Mouse (Mus musculus) MEL (cell line): ENCODE measurements at regions not wholly inside any gene's neighbourhood (a gene's known extent, or its start where the extent isn't known, plus 50 kb on each side); places are given as distances from the start of the nearest gene placed in this dataset.
A peak's percentile ranks its signal among the peaks of the same experiment; 100 is the strongest.

ENCODE experiments used
- DNase-seq: peaks from one replicate; pipeline ENCODE4 v3.0.0; 2011; ENCODE audit warnings: low read depth, low spot score
- H3K27ac ChIP-seq: 2 replicates; pipeline ENCODE4 v1.5.1; 2012; ENCODE audit warnings: low read depth, mild to moderate bottlenecking, control low read depth, low read length, moderate library complexity; ENCODE audit not compliant: control insufficient read depth
- H3K27me3 ChIP-seq, 2 experiments: fragments of 150-350 bp in 1 of 2; sonication (generic) in 1 of 2; 2 replicates each; pipeline ENCODE4 v1.6.1; 2012; ENCODE audit warnings: low read length in 2 of 2, mild to moderate bottlenecking in 2 of 2, improper control_type of control experiment in 1 of 2, moderate library complexity in 1 of 2; ENCODE audit not compliant: insufficient read depth in 2 of 2, control insufficient read depth in 1 of 2
- H3K36me3 ChIP-seq, 2 experiments: 2 replicates each; pipeline ENCODE4 v1.6.1; 2012 to 2014; ENCODE audit warnings: low read length in 2 of 2, improper control_type of control experiment in 1 of 2, inconsistent platforms in 1 of 2, mild to moderate bottlenecking in 1 of 2; ENCODE audit not compliant: insufficient read depth in 2 of 2, control insufficient read depth in 1 of 2
- H3K4me1 ChIP-seq, 2 experiments: fragments of 150-350 bp in 1 of 2; sonication (generic) in 1 of 2; 2 replicates each; pipeline ENCODE4 v1.6.1; 2012; ENCODE audit warnings: low read length in 2 of 2, improper control_type of control experiment in 1 of 2, mild to moderate bottlenecking in 1 of 2; ENCODE audit not compliant: insufficient read depth in 2 of 2, control insufficient read depth in 1 of 2
- H3K4me3 ChIP-seq, 2 experiments: fragments of 150-350 bp in 1 of 2; sonication (generic) in 1 of 2; 2 replicates each; pipeline ENCODE4 v1.5.1; 2012; ENCODE audit warnings: low read depth in 2 of 2, low read length in 2 of 2, mild to moderate bottlenecking in 2 of 2, moderate library complexity in 2 of 2, control low read depth in 1 of 2, improper control_type of control experiment in 1 of 2; ENCODE audit not compliant: control insufficient read depth in 1 of 2, insufficient read depth in 1 of 2
- H3K79me2 ChIP-seq: 2 replicates; pipeline ENCODE4 v1.6.1; 2012; ENCODE audit warnings: mild to moderate bottlenecking, low read length, moderate library complexity; ENCODE audit not compliant: control insufficient read depth, poor library complexity, insufficient read depth
- H3K9ac ChIP-seq: 2 replicates; pipeline ENCODE4 v1.6.1; 2012; ENCODE audit warnings: low read depth, mild to moderate bottlenecking, control low read depth, low read length, moderate library complexity; ENCODE audit not compliant: control insufficient read depth, poor library complexity, severe bottlenecking
- H3K9me3 ChIP-seq: fragments of 150-350 bp; sonication (generic); replicated peaks from 2 replicates; pipeline ENCODE4 v1.6.1; 2012; ENCODE audit warnings: mild to moderate bottlenecking, low read length, improper control_type of control experiment, moderate library complexity; ENCODE audit not compliant: insufficient read depth
- CTCF ChIP-seq, 3 experiments: IDR thresholded peaks in 2 of 3; conservative IDR thresholded peaks in 1 of 3; 2 replicates each; pipeline ENCODE4 v1.5.1; 2011 to 2012; ENCODE audit warnings: low read length in 3 of 3, low read depth in 2 of 3, mild to moderate bottlenecking in 2 of 3, improper control_type of control experiment in 1 of 3, inconsistent platforms in 1 of 3, mixed read lengths in 1 of 3, moderate library complexity in 1 of 3; ENCODE audit not compliant: control insufficient read depth in 1 of 3, insufficient read depth in 1 of 3, poor library complexity in 1 of 3, severe bottlenecking in 1 of 3
- E2F4 ChIP-seq: IDR thresholded peaks from 2 replicates; pipeline ENCODE4 v1.6.1; 2011; ENCODE audit warnings: low read depth, low read length, improper control_type of control experiment, borderline replicate concordance
- ELF1 ChIP-seq: IDR thresholded peaks from 2 replicates; pipeline ENCODE4 v1.6.1; 2014; ENCODE audit warnings: low read depth, mild to moderate bottlenecking, inconsistent platforms, low read length, improper control_type of control experiment, moderate library complexity
- ETS1 ChIP-seq: IDR thresholded peaks from 2 replicates; pipeline ENCODE4 v1.6.1; 2012; ENCODE audit warnings: low read depth, mild to moderate bottlenecking, inconsistent platforms, low read length, improper control_type of control experiment, moderate library complexity
- GABPA ChIP-seq: IDR thresholded peaks from 2 replicates; pipeline ENCODE4 v1.6.1; 2012; ENCODE audit warnings: low read depth, mild to moderate bottlenecking, inconsistent platforms, low read length, improper control_type of control experiment, moderate library complexity
- HCFC1 ChIP-seq: IDR thresholded peaks from 2 replicates; pipeline ENCODE4 v1.6.1; 2012; ENCODE audit warnings: low read depth, mild to moderate bottlenecking, inconsistent platforms, low read length, improper control_type of control experiment, moderate library complexity
- JUND ChIP-seq: IDR thresholded peaks from 2 replicates; pipeline ENCODE4 v1.6.1; 2011; ENCODE audit warnings: low read depth, mild to moderate bottlenecking, improper control_type of control experiment, low read length
- KAT2A ChIP-seq: conservative IDR thresholded peaks from 2 replicates; pipeline ENCODE4 v1.6.1; 2012; ENCODE audit warnings: low read depth, low read length, improper control_type of control experiment, inconsistent platforms
- MAFK ChIP-seq: IDR thresholded peaks from 2 replicates; pipeline ENCODE4 v1.6.1; 2011; ENCODE audit warnings: low read depth, mild to moderate bottlenecking, low read length, improper control_type of control experiment, borderline replicate concordance
- MAX ChIP-seq: IDR thresholded peaks from 2 replicates; pipeline ENCODE4 v1.6.1; 2011; ENCODE audit warnings: low read length, improper control_type of control experiment
- MAZ ChIP-seq: IDR thresholded peaks from 2 replicates; pipeline ENCODE4 v1.6.1; 2012; ENCODE audit warnings: low read depth, mild to moderate bottlenecking, inconsistent platforms, low read length, improper control_type of control experiment
- MEF2A ChIP-seq: IDR thresholded peaks from 2 replicates; pipeline ENCODE4 v1.6.1; 2014; ENCODE audit warnings: low read depth, mild to moderate bottlenecking, inconsistent platforms, low read length, improper control_type of control experiment; ENCODE audit not compliant: poor library complexity, insufficient replicate concordance, severe bottlenecking; ENCODE audit errors: extremely low read depth
- MXI1 ChIP-seq: IDR thresholded peaks from 2 replicates; pipeline ENCODE4 v1.6.1; 2011; ENCODE audit warnings: mild to moderate bottlenecking, low read depth, low read length, improper control_type of control experiment
- MYB ChIP-seq: IDR thresholded peaks from 2 replicates; pipeline ENCODE4 v1.6.1; 2011; ENCODE audit warnings: mild to moderate bottlenecking, low read depth, low read length, improper control_type of control experiment
- POLR2A ChIP-seq, 2 experiments: IDR thresholded peaks; 2 replicates each; pipeline ENCODE4 v1.6.1; 2011 to 2012; ENCODE audit warnings: low read length in 2 of 2, mild to moderate bottlenecking in 2 of 2, control low read depth in 1 of 2, improper control_type of control experiment in 1 of 2, low read depth in 1 of 2, moderate library complexity in 1 of 2; ENCODE audit not compliant: control insufficient read depth in 1 of 2, insufficient read depth in 1 of 2, poor library complexity in 1 of 2
- POLR2AphosphoS5 ChIP-seq: IDR thresholded peaks from 2 replicates; pipeline ENCODE4 v1.6.1; 2012; ENCODE audit warnings: low read depth, borderline replicate concordance, mild to moderate bottlenecking, inconsistent platforms, low read length, moderate library complexity, mixed read lengths
- RAD21 ChIP-seq: IDR thresholded peaks from 2 replicates; pipeline ENCODE4 v1.6.1; 2011; ENCODE audit warnings: mild to moderate bottlenecking, low read depth, low read length, improper control_type of control experiment
- RCOR1 ChIP-seq: IDR thresholded peaks from 2 replicates; pipeline ENCODE4 v1.6.1; 2012; ENCODE audit warnings: low read depth, mild to moderate bottlenecking, inconsistent platforms, low read length, improper control_type of control experiment
- SIN3A ChIP-seq: IDR thresholded peaks from 2 replicates; pipeline ENCODE4 v1.6.1; 2012; ENCODE audit warnings: low read length, improper control_type of control experiment, inconsistent platforms
- SMC3 ChIP-seq: IDR thresholded peaks from 2 replicates; pipeline ENCODE4 v1.6.1; 2011; ENCODE audit warnings: low read depth, low read length, improper control_type of control experiment
- TAL1 ChIP-seq: IDR thresholded peaks from 2 replicates; pipeline ENCODE4 v1.6.1; 2012; ENCODE audit warnings: mild to moderate bottlenecking, inconsistent platforms, low read length, moderate library complexity, mixed read lengths
- TBP ChIP-seq: IDR thresholded peaks from 2 replicates; pipeline ENCODE4 v1.8.0; 2011; ENCODE audit warnings: low read depth, low read length, improper control_type of control experiment
- UBTF ChIP-seq: IDR thresholded peaks from 2 replicates; pipeline ENCODE4 v1.6.1; 2012; ENCODE audit warnings: low read depth, mild to moderate bottlenecking, inconsistent platforms, low read length, improper control_type of control experiment, moderate library complexity, borderline replicate concordance; ENCODE audit not compliant: insufficient read depth
- USF1 ChIP-seq: IDR thresholded peaks from 2 replicates; pipeline ENCODE4 v1.6.1; 2014; ENCODE audit warnings: low read depth, mild to moderate bottlenecking, inconsistent platforms, low read length, improper control_type of control experiment, moderate library complexity
- USF2 ChIP-seq, 2 experiments: IDR thresholded peaks; 2 replicates each; pipeline ENCODE4 v1.6.1; 2011 to 2012; ENCODE audit warnings: improper control_type of control experiment in 2 of 2, low read length in 2 of 2, borderline replicate concordance in 1 of 2, inconsistent platforms in 1 of 2, low read depth in 1 of 2, mild to moderate bottlenecking in 1 of 2; ENCODE audit not compliant: insufficient read depth in 1 of 2
- ZC3H11A ChIP-seq: IDR thresholded peaks from 2 replicates; pipeline ENCODE4 v1.6.1; 2012; ENCODE audit warnings: low read depth, mild to moderate bottlenecking, inconsistent platforms, low read length, improper control_type of control experiment
- ZMIZ1 ChIP-seq: IDR thresholded peaks from 2 replicates; pipeline ENCODE4 v1.6.1; 2012; ENCODE audit warnings: low read depth, mild to moderate bottlenecking, inconsistent platforms, low read length, improper control_type of control experiment, moderate library complexity
- ZNF384 ChIP-seq: IDR thresholded peaks from 2 replicates; pipeline ENCODE4 v1.6.1; 2012; ENCODE audit warnings: low read depth, mild to moderate bottlenecking, inconsistent platforms, low read length, improper control_type of control experiment

- no peaks in the 10 kb centered on the region for H3K4me1 ChIP-seq
- no peaks in the 10 kb centered on the region for H3K9me3 ChIP-seq
- no peak overlapping the region for H3K9ac ChIP-seq
- H3K79me2 ChIP-seq = no peaks in the 10 kb centered on the region
- DNase-seq = peak; percentile 47
- peaks cover 0 to 1% of the 10 kb centered on the region in 2 experiments; a peak in 1 of 4 replicates for H3K27me3 ChIP-seq
- H3K27ac ChIP-seq = no peak overlapping the region
- H3K36me3 ChIP-seq = no peaks in the 10 kb centered on the region
- TF ChIP-seq TBP (no peak), MAX (no peak), CTCF (IDR thresholded peaks at IDR 0.05 in 2 of 3, conservative IDR thresholded peaks at IDR 0.05 in 1 of 3; ENCODE audit: control insufficient read depth in 1 of 3, insufficient read depth in 1 of 3, low read depth in 2 of 3, low read length in 3 of 3, poor library complexity in 1 of 3, severe bottlenecking in 1 of 3) (peak; percentile 23 to 57 (median 23); a peak in 5 of 6 replicates), ZNF384 (no peak), MXI1 (no peak), UBTF (no peak), ETS1 (no peak), RCOR1 (no peak), POLR2A (IDR thresholded peaks at IDR 0.05; ENCODE audit: control insufficient read depth in 1 of 2, insufficient read depth in 1 of 2, low read depth in 1 of 2, low read length in 2 of 2, poor library complexity in 1 of 2) (no peak), MYB (no peak), MAFK (no peak), USF2 (IDR thresholded peaks at IDR 0.05; ENCODE audit: borderline replicate concordance in 1 of 2, insufficient read depth in 1 of 2, low read depth in 1 of 2, low read length in 2 of 2) (no peak), ZC3H11A (0 out of 2 replicates have a peak, but pooled peaks have one; percentile 9), JUND (no peak), MAZ (no peak), RAD21 (peak; percentile 38), SMC3 (peak; percentile 65), USF1 (no peak)
- H3K4me3 ChIP-seq = no peak overlapping the region
Measured at GRCm38 (mm10) chr12:32653096-32653495, 166.2 kb upstream of the Nampt start.

- Histone ChIP-seq H3K9ac (no peak overlapping the region), H3K79me2 (no peaks in the 10 kb centered on the region), H3K4me1 (no peaks in the 10 kb centered on the region), H3K9me3 (no peaks in the 10 kb centered on the region), H3K36me3 (no peaks in the 10 kb centered on the region), H3K27me3 (no peaks in the 10 kb centered on the region; a peak in 1 of 4 replicates), H3K27ac (no peak overlapping the region), H3K4me3 (no peak overlapping the region)
- DNase-seq = no peak
- TF ChIP-seq SIN3A = no peak
- TF ChIP-seq TAL1 = no peak
- no peak for TF ChIP-seq UBTF
- no peak for TF ChIP-seq MEF2A
- TF ChIP-seq KAT2A = no peak
- no peak for TF ChIP-seq MAX
- no peak for TF ChIP-seq CTCF (IDR thresholded peaks at IDR 0.05 in 2 of 3, conservative IDR thresholded peaks at IDR 0.05 in 1 of 3; ENCODE audit: control insufficient read depth in 1 of 3, insufficient read depth in 1 of 3, low read depth in 2 of 3, low read length in 3 of 3, poor library complexity in 1 of 3, severe bottlenecking in 1 of 3)
- TF ChIP-seq E2F4 = no peak
- TF ChIP-seq MYB = no peak
- TF ChIP-seq ELF1 = no peak
- no peak for TF ChIP-seq ZNF384
- TF ChIP-seq GABPA = no peak
- TF ChIP-seq HCFC1 = no peak
- no peak for TF ChIP-seq POLR2AphosphoS5
- TF ChIP-seq RCOR1 = no peak
- TF ChIP-seq MAZ = no peak
- TF ChIP-seq ZMIZ1 = no peak
- no peak for TF ChIP-seq JUND
- no peak for TF ChIP-seq TBP
Measured at GRCm38 (mm10) chr12:32656194-32656593, 163.2 kb upstream of the Nampt start.
